Mouse (Mus musculus): Measurements from ENCODE around the gene Cbl. TPM values are rescaled to one million over a fixed set of nuclear protein-coding genes. Genes with fewer than 3 reads are reported as not detected.

The Cbl gene
- polyA plus RNA-seq, 2 experiments, result 15.6 to 18.3 TPM

GRCm38 (mm10) chr9:44236601-44237000 is 2.8 kb upstream of the Cbl start:
- no peak for DNase-seq (ENCODE audit: low spot score)

GRCm38 (mm10) chr9:44234479-44235427 is 904 bp upstream of the Cbl start:
- Histone ChIP-seq H3K4me3 (replicated peaks; ENCODE audit: low read length) (peak overlapping the region; percentile 73), H3K4me1 (ENCODE audit: control insufficient read depth, insufficient read depth, low read length) (peaks cover 9% of the 10 kb centered on the region), H3K9me3 (ENCODE audit: control insufficient read depth, low read length) (no peaks in the 10 kb centered on the region), H3K4me2 (replicated peaks; ENCODE audit: low read depth, low read length, severe bottlenecking) (peak overlapping the region; percentile 51), H3K27me3 (ENCODE audit: control insufficient read depth, insufficient read depth, low read length) (no peaks in the 10 kb centered on the region), H3K36me3 (ENCODE audit: control insufficient read depth, insufficient read depth, low read length) (no peaks in the 10 kb centered on the region), H3K9ac (ENCODE audit: low read depth, low read length, severe bottlenecking) (peak overlapping the region; percentile 40), H3K27ac (replicated peaks; ENCODE audit: low read depth, low read length) (peak overlapping the region; percentile 14; the same call in 1 of the 2 replicates)
- 28% methylated on average over 19 of the region's 19 CpGs for WGBS
- peak; percentile 17; the same call in 1 of the 2 replicates for ATAC-seq (ENCODE audit: low FRiP score, low read depth)
- DNase-seq (ENCODE audit: low spot score), result peak; percentile 35
- no peak for TF ChIP-seq POLR2A (IDR thresholded peaks at IDR 0.05; ENCODE audit: borderline replicate concordance, extremely low read depth, insufficient read depth, insufficient read length)

More at GRCm38 (mm10) chr9:44236601-44237000, 2.8 kb upstream of the Cbl start:
- WGBS, result 65% methylated on average over 4 of the region's 4 CpGs
- Histone ChIP-seq H3K9me3 (ENCODE audit: control insufficient read depth, low read length) (no peaks in the 10 kb centered on the region), H3K4me1 (ENCODE audit: control insufficient read depth, insufficient read depth, low read length) (peaks cover 9% of the 10 kb centered on the region), H3K36me3 (ENCODE audit: control insufficient read depth, insufficient read depth, low read length) (no peaks in the 10 kb centered on the region), H3K27ac (replicated peaks; ENCODE audit: low read depth, low read length) (no peak overlapping the region), H3K4me2 (replicated peaks; ENCODE audit: low read depth, low read length, severe bottlenecking) (no peak overlapping the region), H3K27me3 (ENCODE audit: control insufficient read depth, insufficient read depth, low read length) (no peaks in the 10 kb centered on the region), H3K4me3 (replicated peaks; ENCODE audit: low read length) (no peak overlapping the region), H3K9ac (ENCODE audit: low read depth, low read length, severe bottlenecking) (no peak overlapping the region)
- no peak for ATAC-seq (ENCODE audit: low FRiP score, low read depth)
- no peak for TF ChIP-seq POLR2A (IDR thresholded peaks at IDR 0.05; ENCODE audit: borderline replicate concordance, extremely low read depth, insufficient read depth, insufficient read length)

DNA sequence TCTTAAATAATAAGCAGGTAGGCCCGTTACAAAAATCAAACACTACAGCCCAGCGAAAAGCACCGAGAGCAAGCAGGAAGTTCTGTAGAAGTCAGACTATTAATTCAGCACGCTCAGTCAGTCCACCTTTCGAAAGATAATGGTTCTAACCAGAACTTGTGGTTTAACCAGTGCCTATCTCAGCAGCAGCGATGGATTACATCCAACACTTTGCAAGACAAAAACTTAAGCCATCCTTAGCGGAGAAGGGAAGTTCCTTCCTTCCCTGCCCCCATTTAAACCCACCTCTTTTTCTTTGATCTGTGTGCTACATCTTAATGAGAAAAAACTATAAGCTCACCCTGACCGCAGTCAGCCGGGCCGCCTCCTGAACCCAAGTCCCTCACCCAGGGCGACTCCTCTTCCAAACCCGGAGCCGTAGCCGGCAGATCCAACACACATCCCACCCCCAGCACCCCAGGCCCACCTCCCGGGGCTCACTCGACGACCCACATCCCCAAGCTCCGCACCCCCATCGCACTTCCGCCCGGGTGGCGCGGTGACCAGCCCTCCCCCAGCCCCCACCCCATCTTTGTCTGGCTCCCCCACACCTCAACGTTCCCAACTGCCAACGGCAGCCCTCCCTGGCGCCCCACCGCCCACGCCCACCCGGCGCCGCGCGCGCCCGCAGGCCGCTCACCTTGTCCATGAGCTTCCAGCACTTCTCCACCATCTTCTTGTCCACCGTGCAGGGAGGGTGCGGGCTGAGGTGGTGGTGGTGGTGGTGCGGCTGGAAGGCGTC is 638 bp downstream of the Cbl start:
- H3K36me3 ChIP-seq (ENCODE audit: control insufficient read depth, insufficient read depth, low read length), result no peaks in the 10 kb centered on the region
- H3K4me3 ChIP-seq (replicated peaks; ENCODE audit: low read length), result peak overlapping the region; percentile 73
- DNase-seq (ENCODE audit: low spot score) (peak; percentile 4), ATAC-seq (ENCODE audit: low FRiP score, low read depth) (peak; percentile 64)
- no peaks in the 10 kb centered on the region for H3K27me3 ChIP-seq (ENCODE audit: control insufficient read depth, insufficient read depth, low read length)
- peak overlapping the region; percentile 56 for H3K4me2 ChIP-seq (replicated peaks; ENCODE audit: low read depth, low read length, severe bottlenecking)
- peak overlapping the region; percentile 78 for H3K9ac ChIP-seq (ENCODE audit: low read depth, low read length, severe bottlenecking)
- peak overlapping the region; percentile 89 for H3K27ac ChIP-seq (replicated peaks; ENCODE audit: low read depth, low read length)
- no peaks in the 10 kb centered on the region for H3K9me3 ChIP-seq (ENCODE audit: control insufficient read depth, low read length)
- under 1% methylated on average over 38 of the region's 40 CpGs for WGBS
- H3K4me1 ChIP-seq (ENCODE audit: control insufficient read depth, insufficient read depth, low read length), result peaks cover 9% of the 10 kb centered on the region
- no peak for TF ChIP-seq POLR2A (IDR thresholded peaks at IDR 0.05; ENCODE audit: borderline replicate concordance, extremely low read depth, insufficient read depth, insufficient read length)

DNA sequence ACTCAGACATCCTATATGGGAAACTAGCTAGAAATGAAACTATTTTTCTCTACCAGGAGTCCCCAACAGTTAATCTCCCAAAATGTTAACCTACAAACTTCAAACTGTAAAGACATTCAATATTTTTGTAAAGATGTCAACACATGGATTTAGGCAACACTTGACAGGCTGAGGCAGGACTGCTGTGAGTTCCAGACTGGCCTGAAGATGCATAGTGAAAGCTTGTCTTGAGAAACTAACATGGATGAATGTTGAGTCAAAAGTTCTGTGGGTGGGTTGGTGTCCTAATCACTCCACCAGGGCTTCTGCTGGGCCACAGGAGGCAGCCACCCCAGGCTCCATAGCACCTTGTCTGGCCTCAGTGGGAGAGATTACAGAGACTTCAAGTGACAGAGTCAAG is 2.2 kb downstream of the Cbl start:
- H3K4me2 ChIP-seq (replicated peaks; ENCODE audit: low read depth, low read length, severe bottlenecking), result peak overlapping the region; percentile 56; the same call in 1 of the 2 replicates
- DNase-seq (ENCODE audit: low spot score) (no peak), ATAC-seq (ENCODE audit: low FRiP score, low read depth) (no peak)
- no peak for TF ChIP-seq POLR2A (IDR thresholded peaks at IDR 0.05; ENCODE audit: borderline replicate concordance, extremely low read depth, insufficient read depth, insufficient read length)
- H3K4me3 ChIP-seq (replicated peaks; ENCODE audit: low read length), result 0 out of 2 replicates have a peak overlapping the region, but pooled peaks have one; percentile 73
- peaks cover 9% of the 10 kb centered on the region for H3K4me1 ChIP-seq (ENCODE audit: control insufficient read depth, insufficient read depth, low read length)
- H3K27me3 ChIP-seq (ENCODE audit: control insufficient read depth, insufficient read depth, low read length), result no peaks in the 10 kb centered on the region
- H3K9me3 ChIP-seq (ENCODE audit: control insufficient read depth, low read length), result no peaks in the 10 kb centered on the region
- H3K9ac ChIP-seq (ENCODE audit: low read depth, low read length, severe bottlenecking), result no peak overlapping the region
- H3K36me3 ChIP-seq (ENCODE audit: control insufficient read depth, insufficient read depth, low read length), result no peaks in the 10 kb centered on the region
- no peak overlapping the region for H3K27ac ChIP-seq (replicated peaks; ENCODE audit: low read depth, low read length)

- 74% methylated on average over 6 of the region's 6 CpGs for WGBS
- TF ChIP-seq POLR2A (IDR thresholded peaks at IDR 0.05; ENCODE audit: borderline replicate concordance, extremely low read depth, insufficient read depth, insufficient read length), result no peak
Observed at GRCm38 (mm10) chr9:44225993-44226392, 7.9 kb downstream of the Cbl start.

More at GRCm38 (mm10) chr9:44225993-44226392, 7.9 kb downstream of the Cbl start:
- Histone ChIP-seq H3K4me1 (ENCODE audit: control insufficient read depth, insufficient read depth, low read length) (no peaks in the 10 kb centered on the region), H3K27me3 (ENCODE audit: control insufficient read depth, insufficient read depth, low read length) (no peaks in the 10 kb centered on the region), H3K27ac (replicated peaks; ENCODE audit: low read depth, low read length) (no peak overlapping the region), H3K4me2 (replicated peaks; ENCODE audit: low read depth, low read length, severe bottlenecking) (no peak overlapping the region), H3K9me3 (ENCODE audit: control insufficient read depth, low read length) (no peaks in the 10 kb centered on the region), H3K4me3 (replicated peaks; ENCODE audit: low read length) (no peak overlapping the region), H3K36me3 (ENCODE audit: control insufficient read depth, insufficient read depth, low read length) (no peaks in the 10 kb centered on the region), H3K9ac (ENCODE audit: low read depth, low read length, severe bottlenecking) (no peak overlapping the region)
- ATAC-seq (ENCODE audit: low FRiP score, low read depth), result no peak
- no peak for DNase-seq (ENCODE audit: low spot score)
